Mouse (Mus musculus) MEL (cell line): ENCODE measurements around the gene Slc25a42. TPM values are rescaled to one million over a fixed set of nuclear protein-coding genes. Genes with fewer than 3 reads are reported as not detected.

Source experiments
- DNase-seq: peaks from one replicate; pipeline ENCODE4 v3.0.0; 2011; ENCODE audit warnings: low read depth, low spot score
- H3K27ac ChIP-seq: 2 replicates; pipeline ENCODE4 v1.5.1; 2012; ENCODE audit warnings: low read depth, mild to moderate bottlenecking, control low read depth, low read length, moderate library complexity; ENCODE audit not compliant: control insufficient read depth
- H3K27me3 ChIP-seq, 2 experiments: fragments of 150-350 bp in 1 of 2; sonication (generic) in 1 of 2; 2 replicates each; pipeline ENCODE4 v1.6.1; 2012; ENCODE audit warnings: low read length in 2 of 2, mild to moderate bottlenecking in 2 of 2, improper control_type of control experiment in 1 of 2, moderate library complexity in 1 of 2; ENCODE audit not compliant: insufficient read depth in 2 of 2, control insufficient read depth in 1 of 2
- H3K36me3 ChIP-seq, 2 experiments: 2 replicates each; pipeline ENCODE4 v1.6.1; 2012 to 2014; ENCODE audit warnings: low read length in 2 of 2, improper control_type of control experiment in 1 of 2, inconsistent platforms in 1 of 2, mild to moderate bottlenecking in 1 of 2; ENCODE audit not compliant: insufficient read depth in 2 of 2, control insufficient read depth in 1 of 2
- H3K4me1 ChIP-seq, 2 experiments: fragments of 150-350 bp in 1 of 2; sonication (generic) in 1 of 2; 2 replicates each; pipeline ENCODE4 v1.6.1; 2012; ENCODE audit warnings: low read length in 2 of 2, improper control_type of control experiment in 1 of 2, mild to moderate bottlenecking in 1 of 2; ENCODE audit not compliant: insufficient read depth in 2 of 2, control insufficient read depth in 1 of 2
- H3K4me3 ChIP-seq, 2 experiments: fragments of 150-350 bp in 1 of 2; sonication (generic) in 1 of 2; 2 replicates each; pipeline ENCODE4 v1.5.1; 2012; ENCODE audit warnings: low read depth in 2 of 2, low read length in 2 of 2, mild to moderate bottlenecking in 2 of 2, moderate library complexity in 2 of 2, control low read depth in 1 of 2, improper control_type of control experiment in 1 of 2; ENCODE audit not compliant: control insufficient read depth in 1 of 2, insufficient read depth in 1 of 2
- H3K79me2 ChIP-seq: 2 replicates; pipeline ENCODE4 v1.6.1; 2012; ENCODE audit warnings: mild to moderate bottlenecking, low read length, moderate library complexity; ENCODE audit not compliant: control insufficient read depth, poor library complexity, insufficient read depth
- H3K9ac ChIP-seq: 2 replicates; pipeline ENCODE4 v1.6.1; 2012; ENCODE audit warnings: low read depth, mild to moderate bottlenecking, control low read depth, low read length, moderate library complexity; ENCODE audit not compliant: control insufficient read depth, poor library complexity, severe bottlenecking
- H3K9me3 ChIP-seq: fragments of 150-350 bp; sonication (generic); replicated peaks from 2 replicates; pipeline ENCODE4 v1.6.1; 2012; ENCODE audit warnings: mild to moderate bottlenecking, low read length, improper control_type of control experiment, moderate library complexity; ENCODE audit not compliant: insufficient read depth
- BHLHE40 ChIP-seq: IDR thresholded peaks from 2 replicates; pipeline ENCODE4 v1.6.1; 2012; ENCODE audit warnings: low read depth, mild to moderate bottlenecking, inconsistent platforms, low read length, improper control_type of control experiment, borderline replicate concordance
- CHD1 ChIP-seq: IDR thresholded peaks from 2 replicates; pipeline ENCODE4 v1.6.1; 2012; ENCODE audit warnings: low read depth, mild to moderate bottlenecking, inconsistent platforms, low read length, improper control_type of control experiment
- CTCF ChIP-seq, 3 experiments: IDR thresholded peaks in 2 of 3; conservative IDR thresholded peaks in 1 of 3; 2 replicates each; pipeline ENCODE4 v1.5.1; 2011 to 2012; ENCODE audit warnings: low read length in 3 of 3, low read depth in 2 of 3, mild to moderate bottlenecking in 2 of 3, improper control_type of control experiment in 1 of 3, inconsistent platforms in 1 of 3, mixed read lengths in 1 of 3, moderate library complexity in 1 of 3; ENCODE audit not compliant: control insufficient read depth in 1 of 3, insufficient read depth in 1 of 3, poor library complexity in 1 of 3, severe bottlenecking in 1 of 3
- ELF1 ChIP-seq: IDR thresholded peaks from 2 replicates; pipeline ENCODE4 v1.6.1; 2014; ENCODE audit warnings: low read depth, mild to moderate bottlenecking, inconsistent platforms, low read length, improper control_type of control experiment, moderate library complexity
- ETS1 ChIP-seq: IDR thresholded peaks from 2 replicates; pipeline ENCODE4 v1.6.1; 2012; ENCODE audit warnings: low read depth, mild to moderate bottlenecking, inconsistent platforms, low read length, improper control_type of control experiment, moderate library complexity
- GABPA ChIP-seq: IDR thresholded peaks from 2 replicates; pipeline ENCODE4 v1.6.1; 2012; ENCODE audit warnings: low read depth, mild to moderate bottlenecking, inconsistent platforms, low read length, improper control_type of control experiment, moderate library complexity
- HCFC1 ChIP-seq: IDR thresholded peaks from 2 replicates; pipeline ENCODE4 v1.6.1; 2012; ENCODE audit warnings: low read depth, mild to moderate bottlenecking, inconsistent platforms, low read length, improper control_type of control experiment, moderate library complexity
- JUND ChIP-seq: IDR thresholded peaks from 2 replicates; pipeline ENCODE4 v1.6.1; 2011; ENCODE audit warnings: low read depth, mild to moderate bottlenecking, improper control_type of control experiment, low read length
- MAFK ChIP-seq: IDR thresholded peaks from 2 replicates; pipeline ENCODE4 v1.6.1; 2011; ENCODE audit warnings: low read depth, mild to moderate bottlenecking, low read length, improper control_type of control experiment, borderline replicate concordance
- MAX ChIP-seq: IDR thresholded peaks from 2 replicates; pipeline ENCODE4 v1.6.1; 2011; ENCODE audit warnings: low read length, improper control_type of control experiment
- MEF2A ChIP-seq: IDR thresholded peaks from 2 replicates; pipeline ENCODE4 v1.6.1; 2014; ENCODE audit warnings: low read depth, mild to moderate bottlenecking, inconsistent platforms, low read length, improper control_type of control experiment; ENCODE audit not compliant: poor library complexity, insufficient replicate concordance, severe bottlenecking; ENCODE audit errors: extremely low read depth
- MYB ChIP-seq: IDR thresholded peaks from 2 replicates; pipeline ENCODE4 v1.6.1; 2011; ENCODE audit warnings: mild to moderate bottlenecking, low read depth, low read length, improper control_type of control experiment
- MYC ChIP-seq: IDR thresholded peaks from 2 replicates; pipeline ENCODE4 v1.6.1; 2011; ENCODE audit warnings: low read depth, mild to moderate bottlenecking, low read length, improper control_type of control experiment, moderate library complexity
- NELFE ChIP-seq: IDR thresholded peaks from 2 replicates; pipeline ENCODE4 v1.6.1; 2011; ENCODE audit warnings: low read depth, low read length, improper control_type of control experiment
- NRF1 ChIP-seq: IDR thresholded peaks from 2 replicates; pipeline ENCODE4 v1.6.1; 2014; ENCODE audit warnings: low read depth, mild to moderate bottlenecking, inconsistent platforms, low read length, improper control_type of control experiment, moderate library complexity; ENCODE audit not compliant: poor library complexity, insufficient read depth, severe bottlenecking
- POLR2A ChIP-seq, 2 experiments: IDR thresholded peaks; 2 replicates each; pipeline ENCODE4 v1.6.1; 2011 to 2012; ENCODE audit warnings: low read length in 2 of 2, mild to moderate bottlenecking in 2 of 2, control low read depth in 1 of 2, improper control_type of control experiment in 1 of 2, low read depth in 1 of 2, moderate library complexity in 1 of 2; ENCODE audit not compliant: control insufficient read depth in 1 of 2, insufficient read depth in 1 of 2, poor library complexity in 1 of 2
- POLR2AphosphoS2 ChIP-seq: IDR thresholded peaks from 2 replicates; pipeline ENCODE4 v1.6.1; 2011; ENCODE audit warnings: low read length, improper control_type of control experiment
- RAD21 ChIP-seq: IDR thresholded peaks from 2 replicates; pipeline ENCODE4 v1.6.1; 2011; ENCODE audit warnings: mild to moderate bottlenecking, low read depth, low read length, improper control_type of control experiment
- RCOR1 ChIP-seq: IDR thresholded peaks from 2 replicates; pipeline ENCODE4 v1.6.1; 2012; ENCODE audit warnings: low read depth, mild to moderate bottlenecking, inconsistent platforms, low read length, improper control_type of control experiment
- SIN3A ChIP-seq: IDR thresholded peaks from 2 replicates; pipeline ENCODE4 v1.6.1; 2012; ENCODE audit warnings: low read length, improper control_type of control experiment, inconsistent platforms
- TAL1 ChIP-seq: IDR thresholded peaks from 2 replicates; pipeline ENCODE4 v1.6.1; 2012; ENCODE audit warnings: mild to moderate bottlenecking, inconsistent platforms, low read length, moderate library complexity, mixed read lengths
- TCF12 ChIP-seq: IDR thresholded peaks from 2 replicates; pipeline ENCODE4 v1.6.1; 2014; ENCODE audit warnings: low read depth, mild to moderate bottlenecking, inconsistent platforms, low read length, improper control_type of control experiment, moderate library complexity
- UBTF ChIP-seq: IDR thresholded peaks from 2 replicates; pipeline ENCODE4 v1.6.1; 2012; ENCODE audit warnings: low read depth, mild to moderate bottlenecking, inconsistent platforms, low read length, improper control_type of control experiment, moderate library complexity, borderline replicate concordance; ENCODE audit not compliant: insufficient read depth
- USF2 ChIP-seq, 2 experiments: IDR thresholded peaks; 2 replicates each; pipeline ENCODE4 v1.6.1; 2011 to 2012; ENCODE audit warnings: improper control_type of control experiment in 2 of 2, low read length in 2 of 2, borderline replicate concordance in 1 of 2, inconsistent platforms in 1 of 2, low read depth in 1 of 2, mild to moderate bottlenecking in 1 of 2; ENCODE audit not compliant: insufficient read depth in 1 of 2
- ZMIZ1 ChIP-seq: IDR thresholded peaks from 2 replicates; pipeline ENCODE4 v1.6.1; 2012; ENCODE audit warnings: low read depth, mild to moderate bottlenecking, inconsistent platforms, low read length, improper control_type of control experiment, moderate library complexity
- polyA plus RNA-seq, 2 experiments: library from polyadenylated mRNA; stranded (reverse) in 1 of 2; unstranded in 1 of 2; fragments of >175 nt in 1 of 2; fragments of >200 nt in 1 of 2; gene quantifications; 2 replicates each; pipeline versions ENCODE4 v1.2.1 to v1.2.4; 2012; ENCODE audit warnings: low replicate concordance in 2 of 2, low read depth in 1 of 2; ENCODE audit not compliant: insufficient read length in 2 of 2, insufficient read depth in 1 of 2, missing spikeins in 1 of 2
- total RNA-seq: library from RNA; depleted of rRNA; stranded (reverse); fragments of 300-350 nt; gene quantifications from 2 replicates; pipeline ENCODE4 v1.2.3, GENCODE M21; 2012

The Slc25a42 gene
- total and polyA plus RNA-seq, 3 experiments = 5.2 to 12.1 TPM; not detected in 1

DNA sequence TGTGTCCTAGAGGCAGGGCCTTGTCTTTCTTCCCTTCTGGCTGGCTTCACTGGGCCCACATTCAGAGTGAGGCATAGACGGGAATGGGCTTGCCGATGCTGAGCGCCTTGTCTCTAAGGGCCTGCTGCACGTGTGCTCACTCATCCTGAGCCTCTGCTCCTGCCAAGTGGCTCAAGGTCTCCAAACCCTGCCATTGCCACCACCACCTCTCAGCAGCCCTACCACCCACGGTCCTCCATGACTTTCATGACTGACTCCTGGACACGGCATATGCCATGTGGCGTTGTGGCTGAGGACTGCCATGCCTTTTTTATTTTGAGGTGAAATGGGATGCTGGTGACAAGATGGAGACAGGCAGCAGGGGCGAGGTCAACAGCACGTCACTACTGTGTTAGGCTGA is 18.7 kb upstream of the Slc25a42 start:
- peaks cover 19% of the 10 kb centered on the region for H3K79me2 ChIP-seq
- no peak overlapping the region for H3K27ac ChIP-seq
- DNase-seq = no peak
- TF ChIP-seq RCOR1 (no peak), MYC (no peak), HCFC1 (no peak), POLR2AphosphoS2 (no peak), ELF1 (no peak), USF2 (IDR thresholded peaks at IDR 0.05; ENCODE audit: borderline replicate concordance in 1 of 2, insufficient read depth in 1 of 2, low read depth in 1 of 2, low read length in 2 of 2) (no peak), BHLHE40 (no peak), TCF12 (no peak), ZMIZ1 (no peak), CTCF (IDR thresholded peaks at IDR 0.05 in 2 of 3, conservative IDR thresholded peaks at IDR 0.05 in 1 of 3; ENCODE audit: control insufficient read depth in 1 of 3, insufficient read depth in 1 of 3, low read depth in 2 of 3, low read length in 3 of 3, poor library complexity in 1 of 3, severe bottlenecking in 1 of 3) (no peak), MAFK (no peak), CHD1 (no peak), JUND (no peak), TAL1 (no peak)
- TF ChIP-seq, all 39 proteins: peak for 0
- Histone ChIP-seq H3K9ac (no peak overlapping the region), H3K4me1 (peaks cover 5 to 12% of the 10 kb centered on the region in 2 experiments), H3K36me3 (peaks cover 0 to 9% of the 10 kb centered on the region in 2 experiments; a peak in 3 of 4 replicates), H3K4me3 (no peak overlapping the region), H3K9me3 (no peaks in the 10 kb centered on the region), H3K27me3 (no peaks in the 10 kb centered on the region)

DNA sequence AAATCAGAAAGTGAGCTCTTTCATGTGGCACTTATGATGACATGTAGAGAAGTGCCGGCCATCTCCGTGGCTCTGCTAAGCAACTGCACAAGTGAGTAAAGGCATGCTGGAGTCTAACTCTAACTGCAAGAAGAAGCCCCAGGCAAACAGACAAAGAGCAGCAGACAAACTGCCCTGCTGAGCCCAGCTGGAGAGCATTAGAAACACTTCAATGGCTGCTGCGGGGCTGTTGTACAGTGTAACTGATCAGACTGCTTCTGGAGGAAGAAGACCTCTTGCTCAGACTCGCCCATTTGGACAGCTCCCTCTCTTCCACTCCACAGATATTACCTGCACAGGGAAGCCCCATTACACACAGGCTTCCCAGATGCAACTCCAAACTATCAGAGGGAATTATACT is 15.9 kb upstream of the Slc25a42 start:
- Histone ChIP-seq H3K27ac (no peak overlapping the region), H3K79me2 (peaks cover 3% of the 10 kb centered on the region), H3K9ac (no peak overlapping the region), H3K9me3 (no peaks in the 10 kb centered on the region), H3K4me1 (peaks cover 0 to 3% of the 10 kb centered on the region in 2 experiments; a peak in 1 of 4 replicates), H3K27me3 (no peaks in the 10 kb centered on the region), H3K4me3 (no peak overlapping the region), H3K36me3 (peaks cover 2 to 3% of the 10 kb centered on the region in 2 experiments; a peak in 3 of 4 replicates)
- no peak for DNase-seq
- TF ChIP-seq POLR2A (IDR thresholded peaks at IDR 0.05; ENCODE audit: control insufficient read depth in 1 of 2, insufficient read depth in 1 of 2, low read depth in 1 of 2, low read length in 2 of 2, poor library complexity in 1 of 2) (no peak), NELFE (no peak), MAX (no peak), TCF12 (no peak), NRF1 (no peak), SIN3A (no peak), ETS1 (no peak), RAD21 (no peak), CHD1 (no peak), USF2 (IDR thresholded peaks at IDR 0.05; ENCODE audit: borderline replicate concordance in 1 of 2, insufficient read depth in 1 of 2, low read depth in 1 of 2, low read length in 2 of 2) (no peak), MYB (no peak), MEF2A (no peak), UBTF (no peak), GABPA (no peak)
